ENCODE assay signal across 20 mouse cellular contexts in the genomic region with DNA sequence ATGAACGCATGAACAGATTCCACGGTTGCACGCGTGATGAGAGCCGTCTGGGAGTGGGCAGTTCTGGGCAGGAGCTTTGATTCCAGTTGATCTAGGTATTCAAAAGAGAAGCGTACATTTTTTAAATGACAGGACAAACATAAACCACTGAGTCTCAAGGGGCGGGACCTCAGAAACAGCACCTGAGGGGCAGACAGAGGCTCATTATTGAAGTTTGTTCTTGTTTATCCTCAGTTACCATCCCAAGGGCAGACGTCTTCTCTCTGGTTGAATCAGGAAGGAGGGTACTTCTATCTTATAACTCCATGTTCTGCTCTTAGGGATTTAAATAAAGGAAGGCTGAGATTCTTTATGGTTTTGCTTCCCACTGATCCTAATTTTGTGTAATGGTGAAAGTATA.
DNase-seq lines count a peak whose midpoint lies in the region; ATAC-seq lines count a peak whose summit lies in the region.
"Had no signal": no experiment of that assay in that cellular context is flagged by ENCODE, and none has a peak within 500 bp of the region (broad histone marks: within the 10 kb centered on the region; RNA-seq: fewer than 3 reads in every experiment).

No protein-coding gene starts in this region.

- no peak overlapping the region for H3K4me3 ChIP-seq in forebrain, embryonic 13.5 days
- H3K4me3 ChIP-seq in forebrain, embryonic 14.5 days (ENCODE audit: low read depth, low read length): no peak overlapping the region
- no peak overlapping the region for H3K4me3 ChIP-seq in hindbrain, embryonic 10.5 days
- H3K4me3 ChIP-seq in hindbrain, embryonic 16.5 days (ENCODE audit: low read length): no peak overlapping the region
- H3K4me3 ChIP-seq in midbrain, embryonic 11.5 days (ENCODE audit: low read depth, low read length): no peak overlapping the region
- H3K4me3 ChIP-seq: embryonic facial prominence, embryonic 15.5 days; limb, embryonic 12.5 days; liver, embryonic 15.5 days had no signal

- intact Hi-C loops in left cerebral cortex, postnatal 25 days (cut with DNase I): loop anchor here (5.0 kb wide), 1 partner anchor 100 kb away; no protein-coding TSS in a partner anchor

- H3K9ac ChIP-seq in forebrain, embryonic 13.5 days: no peak overlapping the region
- no peak overlapping the region for H3K9ac ChIP-seq in forebrain, embryonic 14.5 days (ENCODE audit: low read length)
- H3K9ac ChIP-seq in hindbrain, embryonic 16.5 days (ENCODE audit: low read depth, low read length): no peak overlapping the region
- H3K9ac ChIP-seq in midbrain, embryonic 11.5 days (ENCODE audit: low read length): 0 out of 2 replicates have a peak overlapping the region, but pooled peaks have one; percentile 3
- H3K9ac ChIP-seq: embryonic facial prominence, embryonic 15.5 days; limb, embryonic 12.5 days; liver, embryonic 15.5 days had no signal

- H3K9me3 ChIP-seq in forebrain, embryonic 13.5 days (replicated peaks): no peaks in the 10 kb centered on the region
- H3K9me3 ChIP-seq in forebrain, embryonic 14.5 days (replicated peaks; ENCODE audit: control insufficient read depth, low read length): no peaks in the 10 kb centered on the region
- H3K9me3 ChIP-seq in hindbrain, embryonic 10.5 days: peaks cover 6% of the 10 kb centered on the region; the same call in 1 of the 2 replicates
- H3K9me3 ChIP-seq in hindbrain, embryonic 16.5 days (ENCODE audit: control insufficient read depth, low read length): no peaks in the 10 kb centered on the region
- H3K9me3 ChIP-seq in midbrain, embryonic 11.5 days (ENCODE audit: control insufficient read depth, low read length): no peaks in the 10 kb centered on the region
- H3K9me3 ChIP-seq: embryonic facial prominence, embryonic 15.5 days; G1E; liver, embryonic 15.5 days had no signal

- peaks cover 36% of the 10 kb centered on the region for H3K4me1 ChIP-seq in forebrain, embryonic 13.5 days
- H3K4me1 ChIP-seq in forebrain, embryonic 14.5 days (ENCODE audit: control insufficient read depth, insufficient read depth, low read length): peaks cover 19% of the 10 kb centered on the region
- peaks cover 38% of the 10 kb centered on the region for H3K4me1 ChIP-seq in hindbrain, embryonic 10.5 days (replicated peaks)
- H3K4me1 ChIP-seq in hindbrain, embryonic 16.5 days (ENCODE audit: control insufficient read depth, insufficient read depth, low read depth, low read length): 0 out of 2 replicates have a peak, but pooled peaks cover 2% of the 10 kb centered on the region
- peaks cover 19% of the 10 kb centered on the region for H3K4me1 ChIP-seq in midbrain, embryonic 11.5 days (ENCODE audit: control insufficient read depth, insufficient read depth, low read length)

- no peak overlapping the region for H3K27ac ChIP-seq in forebrain, embryonic 13.5 days
- no peak overlapping the region for H3K27ac ChIP-seq in forebrain, embryonic 14.5 days (ENCODE audit: low read depth, low read length)
- H3K27ac ChIP-seq in hindbrain, embryonic 10.5 days: peak overlapping the region; percentile 72
- H3K27ac ChIP-seq in hindbrain, embryonic 16.5 days (ENCODE audit: low read depth, low read length): no peak overlapping the region
- H3K27ac ChIP-seq in midbrain, embryonic 11.5 days (ENCODE audit: low read depth, low read length): no peak overlapping the region; the same call in 1 of the 2 replicates
- H3K27ac ChIP-seq: embryonic facial prominence, embryonic 15.5 days; hindbrain, postnatal 0 days; limb, embryonic 12.5 days; liver, embryonic 15.5 days had no signal

- H3K27me3 ChIP-seq in forebrain, embryonic 13.5 days: no peaks in the 10 kb centered on the region
- H3K27me3 ChIP-seq in forebrain, embryonic 14.5 days (replicated peaks; ENCODE audit: control insufficient read depth, insufficient read depth, low read length): no peaks in the 10 kb centered on the region
- no peaks in the 10 kb centered on the region for H3K27me3 ChIP-seq in hindbrain, embryonic 10.5 days (ENCODE audit: insufficient read depth, poor library complexity, severe bottlenecking)
- no peaks in the 10 kb centered on the region for H3K27me3 ChIP-seq in hindbrain, embryonic 16.5 days (replicated peaks; ENCODE audit: control insufficient read depth, insufficient read depth, low read length)
- no peaks in the 10 kb centered on the region for H3K27me3 ChIP-seq in midbrain, embryonic 11.5 days (ENCODE audit: control insufficient read depth, insufficient read depth, low read length)
- H3K27me3 ChIP-seq: embryonic facial prominence, embryonic 15.5 days; limb, embryonic 12.5 days; liver, embryonic 15.5 days had no signal

- no peak for ATAC-seq in forebrain, embryonic 13.5 days
- ATAC-seq in forebrain, embryonic 14.5 days: no peak
- ATAC-seq in hindbrain, embryonic 16.5 days: no peak
- ATAC-seq in midbrain, embryonic 11.5 days (ENCODE audit: low FRiP score): no peak
- ATAC-seq: hindbrain, postnatal 0 days had no signal

- H3K4me2 ChIP-seq in forebrain, embryonic 13.5 days: peak overlapping the region; percentile 30
- no peak overlapping the region for H3K4me2 ChIP-seq in forebrain, embryonic 14.5 days (ENCODE audit: low read length)
- no peak overlapping the region for H3K4me2 ChIP-seq in hindbrain, embryonic 16.5 days (ENCODE audit: low read length)
- no peak overlapping the region for H3K4me2 ChIP-seq in midbrain, embryonic 11.5 days
- H3K4me2 ChIP-seq: embryonic facial prominence, embryonic 15.5 days; limb, embryonic 12.5 days; liver, embryonic 15.5 days had no signal

- 25% methylated on average over 8 of the region's 8 CpGs for WGBS in forebrain, embryonic 13.5 days
- WGBS in forebrain, embryonic 14.5 days: 23% methylated on average over 8 of the region's 8 CpGs
- WGBS in hindbrain, embryonic 10.5 days: 35% methylated on average over 8 of the region's 8 CpGs
- 40% methylated on average over 8 of the region's 8 CpGs for WGBS in hindbrain, embryonic 16.5 days
- WGBS in midbrain, embryonic 11.5 days: 28% methylated on average over 8 of the region's 8 CpGs

- no peaks in the 10 kb centered on the region for H3K36me3 ChIP-seq in forebrain, embryonic 13.5 days (ENCODE audit: poor library complexity, severe bottlenecking)
- no peaks in the 10 kb centered on the region for H3K36me3 ChIP-seq in forebrain, embryonic 14.5 days (ENCODE audit: control insufficient read depth, insufficient read depth, low read length)
- H3K36me3 ChIP-seq in hindbrain, embryonic 10.5 days: no peaks in the 10 kb centered on the region
- H3K36me3 ChIP-seq in hindbrain, embryonic 16.5 days (ENCODE audit: control insufficient read depth, insufficient read depth, low read length): no peaks in the 10 kb centered on the region
- H3K36me3 ChIP-seq in midbrain, embryonic 11.5 days (ENCODE audit: control insufficient read depth, insufficient read depth, low read length): no peaks in the 10 kb centered on the region
- H3K36me3 ChIP-seq: embryonic facial prominence, embryonic 15.5 days; G1E; liver, embryonic 15.5 days had no signal

- DNase-seq in forebrain, embryonic 14.5 days (ENCODE audit: low spot score): no peak
- no peak for DNase-seq in hindbrain, embryonic 10.5 days (ENCODE audit: low spot score)
- peak; percentile 83 for DNase-seq in ES-CJ7 (ENCODE audit: low read depth, low spot score)
- DNase-seq in midbrain, embryonic 11.5 days (ENCODE audit: low spot score, missing footprints): no peak
- DNase-seq in left cerebral cortex, postnatal 25 days (ENCODE audit: low spot score in 2 of 2): no peak
- no peak for DNase-seq in urinary bladder, postnatal 36 days (ENCODE audit: low spot score in 2 of 2)
- DNase-seq: cerebellum, adult 2 months; gastrocnemius, postnatal 36 days; kidney, adult 2 months; kidney, postnatal 4 days; layer of hippocampus, postnatal 36 days; lung, postnatal 14 days; thymus, adult 2 months had no signal
